Mouse (Mus musculus): ENCODE results near the gene Ttll5. TPM values are rescaled to one million over a fixed set of nuclear protein-coding genes. Genes with fewer than 3 reads are reported as not detected.

The Ttll5 gene
- polyA plus RNA-seq, 1 experiment from 2014 or later: 16.1 TPM

- 86% methylated on average over 9 of the region's 9 CpGs for WGBS
- DNase-seq (no peak), ATAC-seq (ENCODE audit: low FRiP score, low TSS enrichment) (no peak)
- H3K27ac ChIP-seq (replicated peaks; ENCODE audit: low read depth, low read length): no peak overlapping the region
- H3K4me3 ChIP-seq (replicated peaks; ENCODE audit: low read depth, low read length): no peak overlapping the region
- H3K4me2 ChIP-seq (ENCODE audit: low read length): no peak overlapping the region
- H3K4me1 ChIP-seq (ENCODE audit: control insufficient read depth, insufficient read depth, low read length): no peaks in the 10 kb centered on the region
- no peaks in the 10 kb centered on the region for H3K36me3 ChIP-seq (ENCODE audit: control insufficient read depth, insufficient read depth, low read length)
- H3K9ac ChIP-seq (replicated peaks; ENCODE audit: low read length): no peak overlapping the region
- H3K9me3 ChIP-seq (ENCODE audit: control insufficient read depth, low read length): no peaks in the 10 kb centered on the region
- H3K27me3 ChIP-seq (ENCODE audit: control insufficient read depth, insufficient read depth, low read length): no peaks in the 10 kb centered on the region
These were observed 198.0 kb downstream of the Ttll5 start for GRCm38 (mm10) chr12:86022282-86022984.

- Histone ChIP-seq H3K36me3 (ENCODE audit: control insufficient read depth, insufficient read depth, low read length) (no peaks in the 10 kb centered on the region), H3K4me1 (ENCODE audit: control insufficient read depth, insufficient read depth, low read length) (no peaks in the 10 kb centered on the region), H3K27me3 (ENCODE audit: control insufficient read depth, insufficient read depth, low read length) (no peaks in the 10 kb centered on the region), H3K27ac (replicated peaks; ENCODE audit: low read depth, low read length) (no peak overlapping the region), H3K9me3 (ENCODE audit: control insufficient read depth, low read length) (no peaks in the 10 kb centered on the region), H3K4me2 (ENCODE audit: low read length) (no peak overlapping the region), H3K4me3 (replicated peaks; ENCODE audit: low read depth, low read length) (no peak overlapping the region), H3K9ac (replicated peaks; ENCODE audit: low read length) (no peak overlapping the region)
- DNase-seq: no peak
- no peak for ATAC-seq (ENCODE audit: low FRiP score, low TSS enrichment)
- 83% methylated on average over 4 of the region's 4 CpGs for WGBS
These were observed 198.8 kb downstream of the Ttll5 start for GRCm38 (mm10) chr12:86023081-86023871.

- DNase-seq: peak; percentile 55
- WGBS: 64% methylated on average over 4 of the region's 4 CpGs
- H3K9ac ChIP-seq (replicated peaks; ENCODE audit: low read length): no peak overlapping the region
- no peaks in the 10 kb centered on the region for H3K9me3 ChIP-seq (ENCODE audit: control insufficient read depth, low read length)
- no peak overlapping the region for H3K4me3 ChIP-seq (replicated peaks; ENCODE audit: low read depth, low read length)
- H3K4me1 ChIP-seq (ENCODE audit: control insufficient read depth, insufficient read depth, low read length): no peaks in the 10 kb centered on the region
- H3K27me3 ChIP-seq (ENCODE audit: control insufficient read depth, insufficient read depth, low read length): no peaks in the 10 kb centered on the region
- no peak for ATAC-seq (ENCODE audit: low FRiP score, low TSS enrichment)
- no peak overlapping the region for H3K4me2 ChIP-seq (ENCODE audit: low read length)
- no peak overlapping the region for H3K27ac ChIP-seq (replicated peaks; ENCODE audit: low read depth, low read length)
- no peaks in the 10 kb centered on the region for H3K36me3 ChIP-seq (ENCODE audit: control insufficient read depth, insufficient read depth, low read length)
These were observed 200.0 kb downstream of the Ttll5 start for GRCm38 (mm10) chr12:86024426-86024825.

DNA sequence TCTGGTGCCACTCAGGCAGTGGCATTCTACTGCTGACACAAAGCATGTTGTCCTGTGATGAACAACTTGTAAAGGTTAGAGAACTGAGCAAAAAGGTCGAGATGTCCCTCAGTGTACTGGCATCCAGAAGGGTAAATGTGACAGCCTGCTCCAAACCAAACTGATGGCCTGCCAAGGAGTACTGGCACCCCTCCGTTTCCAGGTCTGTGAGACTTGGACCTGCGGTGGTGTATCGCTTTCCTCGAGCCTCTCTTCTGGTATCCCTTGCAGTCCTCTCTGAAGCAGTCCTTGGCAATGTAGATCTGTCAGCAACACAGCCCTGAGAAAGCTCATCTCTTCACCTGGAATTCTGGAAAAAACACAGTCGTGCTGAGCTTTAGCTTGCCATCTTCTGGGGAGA, 201.0 kb downstream of the Ttll5 start:
- WGBS: 89% methylated on average over 6 of the region's 6 CpGs
- no peak overlapping the region for H3K4me3 ChIP-seq (replicated peaks; ENCODE audit: low read depth, low read length)

DNA sequence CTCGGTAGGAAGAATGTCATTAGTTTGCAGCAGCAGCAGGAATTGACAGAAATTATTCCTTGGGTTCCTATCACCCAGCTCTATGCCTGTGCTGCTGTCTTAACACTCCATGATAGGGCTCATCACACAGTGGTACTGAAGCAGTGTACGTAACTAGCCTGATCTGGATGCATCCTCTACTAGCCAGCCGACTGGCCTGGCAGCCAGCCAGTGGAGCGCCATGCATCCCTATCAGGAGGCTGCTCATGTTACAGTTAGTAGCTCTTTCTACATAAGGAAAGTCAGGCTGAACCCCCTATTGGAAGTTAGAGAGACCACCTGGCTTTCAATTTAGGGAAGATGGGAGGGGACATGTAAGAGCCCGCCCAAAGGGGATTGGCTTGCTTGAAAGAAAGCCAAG, 202.5 kb downstream of the Ttll5 start:
- H3K36me3 ChIP-seq (ENCODE audit: control insufficient read depth, insufficient read depth, low read length): no peaks in the 10 kb centered on the region
- H3K4me3 ChIP-seq (replicated peaks; ENCODE audit: low read depth, low read length): no peak overlapping the region
- no peak overlapping the region for H3K9ac ChIP-seq (replicated peaks; ENCODE audit: low read length)
- no peak overlapping the region for H3K27ac ChIP-seq (replicated peaks; ENCODE audit: low read depth, low read length)
- no peaks in the 10 kb centered on the region for H3K9me3 ChIP-seq (ENCODE audit: control insufficient read depth, low read length)
- no peak overlapping the region for H3K4me2 ChIP-seq (ENCODE audit: low read length)
- WGBS: 73% methylated on average over 5 of the region's 5 CpGs
- DNase-seq (peak; percentile 65), ATAC-seq (ENCODE audit: low FRiP score, low TSS enrichment) (no peak)
- H3K27me3 ChIP-seq (ENCODE audit: control insufficient read depth, insufficient read depth, low read length): no peaks in the 10 kb centered on the region
- H3K4me1 ChIP-seq (ENCODE audit: control insufficient read depth, insufficient read depth, low read length): no peaks in the 10 kb centered on the region

More for the DNA sequence above, 201.0 kb downstream of the Ttll5 start:
- H3K4me2 ChIP-seq (ENCODE audit: low read length): no peak overlapping the region
- no peaks in the 10 kb centered on the region for H3K27me3 ChIP-seq (ENCODE audit: control insufficient read depth, insufficient read depth, low read length)
- no peak overlapping the region for H3K9ac ChIP-seq (replicated peaks; ENCODE audit: low read length)
- DNase-seq (no peak), ATAC-seq (ENCODE audit: low FRiP score, low TSS enrichment) (no peak)
- H3K4me1 ChIP-seq (ENCODE audit: control insufficient read depth, insufficient read depth, low read length): no peaks in the 10 kb centered on the region
- no peak overlapping the region for H3K27ac ChIP-seq (replicated peaks; ENCODE audit: low read depth, low read length)
- no peaks in the 10 kb centered on the region for H3K9me3 ChIP-seq (ENCODE audit: control insufficient read depth, low read length)
- H3K36me3 ChIP-seq (ENCODE audit: control insufficient read depth, insufficient read depth, low read length): no peaks in the 10 kb centered on the region

DNA sequence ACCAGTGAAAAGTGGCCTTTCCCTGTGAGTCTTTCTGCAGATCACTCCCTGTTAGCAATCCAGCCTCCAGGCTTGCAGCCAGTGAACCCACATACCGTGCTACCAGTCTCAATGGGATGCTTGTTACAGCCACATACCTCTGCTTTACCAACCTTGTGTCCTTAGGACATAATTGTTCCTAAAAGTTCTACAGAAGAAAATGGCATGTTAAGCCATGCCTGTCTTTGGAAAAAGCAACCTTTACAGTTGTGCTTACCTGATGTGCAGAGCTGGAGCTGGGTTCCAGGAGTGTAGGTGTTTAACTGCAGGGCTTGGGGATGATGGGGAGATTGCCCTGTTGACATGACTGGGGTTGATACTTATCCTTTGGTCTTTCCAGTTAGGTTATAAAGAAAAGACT, 203.3 kb downstream of the Ttll5 start:
- Histone ChIP-seq H3K36me3 (ENCODE audit: control insufficient read depth, insufficient read depth, low read length) (no peaks in the 10 kb centered on the region), H3K4me2 (ENCODE audit: low read length) (no peak overlapping the region), H3K4me1 (ENCODE audit: control insufficient read depth, insufficient read depth, low read length) (no peaks in the 10 kb centered on the region), H3K9me3 (ENCODE audit: control insufficient read depth, low read length) (no peaks in the 10 kb centered on the region), H3K9ac (replicated peaks; ENCODE audit: low read length) (no peak overlapping the region), H3K4me3 (replicated peaks; ENCODE audit: low read depth, low read length) (no peak overlapping the region), H3K27me3 (ENCODE audit: control insufficient read depth, insufficient read depth, low read length) (no peaks in the 10 kb centered on the region), H3K27ac (replicated peaks; ENCODE audit: low read depth, low read length) (no peak overlapping the region)
- 88% methylated on average over 1 of the region's 1 CpGs for WGBS
- DNase-seq (no peak), ATAC-seq (ENCODE audit: low FRiP score, low TSS enrichment) (no peak)

- Histone ChIP-seq H3K4me1 (ENCODE audit: control insufficient read depth, insufficient read depth, low read length) (no peaks in the 10 kb centered on the region), H3K9ac (replicated peaks; ENCODE audit: low read length) (no peak overlapping the region), H3K27me3 (ENCODE audit: control insufficient read depth, insufficient read depth, low read length) (no peaks in the 10 kb centered on the region), H3K9me3 (ENCODE audit: control insufficient read depth, low read length) (no peaks in the 10 kb centered on the region), H3K4me2 (ENCODE audit: low read length) (no peak overlapping the region), H3K36me3 (ENCODE audit: control insufficient read depth, insufficient read depth, low read length) (no peaks in the 10 kb centered on the region), H3K27ac (replicated peaks; ENCODE audit: low read depth, low read length) (no peak overlapping the region), H3K4me3 (replicated peaks; ENCODE audit: low read depth, low read length) (no peak overlapping the region)
- ATAC-seq (ENCODE audit: low FRiP score, low TSS enrichment): no peak
- 80% methylated on average over 5 of the region's 5 CpGs for WGBS
- DNase-seq: no peak
These were observed 206.5 kb downstream of the Ttll5 start for GRCm38 (mm10) chr12:86030932-86031331.

DNA sequence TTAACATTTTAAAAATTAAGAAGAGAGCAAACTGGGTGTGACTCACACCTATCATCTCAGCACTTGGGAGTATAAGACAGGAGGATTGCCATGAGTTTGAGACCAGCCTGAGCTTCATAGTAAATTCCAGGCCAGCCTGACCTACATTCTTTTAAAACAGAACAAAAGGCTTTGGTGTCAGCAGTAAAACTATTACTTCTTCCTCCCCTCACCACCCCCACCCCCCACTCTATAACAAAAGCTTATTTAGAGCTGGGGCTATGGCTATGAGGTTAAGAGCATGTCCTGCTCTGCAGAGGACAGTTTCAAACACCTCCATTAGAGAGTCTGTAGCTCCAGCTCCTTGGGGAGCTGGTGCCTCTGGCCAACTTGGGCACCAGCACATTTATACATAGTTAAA, 211.1 kb downstream of the Ttll5 start:
- no peak for ATAC-seq (ENCODE audit: low FRiP score, low TSS enrichment)

More for the DNA sequence above, 211.1 kb downstream of the Ttll5 start:
- no peak for DNase-seq
- no peaks in the 10 kb centered on the region for H3K27me3 ChIP-seq (ENCODE audit: control insufficient read depth, insufficient read depth, low read length)
- no peak overlapping the region for H3K27ac ChIP-seq (replicated peaks; ENCODE audit: low read depth, low read length)
- no peak overlapping the region for H3K9ac ChIP-seq (replicated peaks; ENCODE audit: low read length)
- H3K9me3 ChIP-seq (ENCODE audit: control insufficient read depth, low read length): no peaks in the 10 kb centered on the region
- H3K4me1 ChIP-seq (ENCODE audit: control insufficient read depth, insufficient read depth, low read length): 0 out of 2 replicates have a peak, but pooled peaks cover 4% of the 10 kb centered on the region
- H3K36me3 ChIP-seq (ENCODE audit: control insufficient read depth, insufficient read depth, low read length): no peaks in the 10 kb centered on the region
- H3K4me3 ChIP-seq (replicated peaks; ENCODE audit: low read depth, low read length): no peak overlapping the region
- no peak overlapping the region for H3K4me2 ChIP-seq (ENCODE audit: low read length)

Measured in midbrain, embryonic 14.5 days (tissue).